In genomic region chr1:41285221-41285620, GRCm38 (mm10) we compare ENCODE assay signal across 26 mouse cellular contexts.
"Had no signal": no experiment of that assay in that cellular context is flagged by ENCODE, and none has a peak within 500 bp of the region (broad histone marks: within the 10 kb centered on the region; RNA-seq: fewer than 3 reads in every experiment).

No protein-coding gene starts in this region.

- H3K4me2 ChIP-seq: heart, embryonic 11.5 days; heart, embryonic 13.5 days; heart, embryonic 15.5 days; hindbrain, embryonic 12.5 days; hindbrain, embryonic 15.5 days; kidney, embryonic 15.5 days; limb, embryonic 13.5 days; limb, embryonic 15.5 days; liver, embryonic 12.5 days had no signal

- DNase-seq: gastrocnemius, postnatal 14 days; gastrocnemius, postnatal 36 days; heart, adult 11 months; heart, adult 2 months; heart, postnatal 14 days; heart, postnatal 36 days; kidney, adult 11 months; kidney, adult 2 months; kidney, adult 9 months; kidney, postnatal 14 days; kidney, postnatal 36 days; layer of hippocampus, adult 9-11 months; layer of hippocampus, postnatal 36 days; left cerebral cortex, postnatal 4 days had no signal

- H3K9ac ChIP-seq: heart, embryonic 13.5 days; heart, embryonic 15.5 days; hindbrain, embryonic 12.5 days; hindbrain, embryonic 15.5 days; kidney, embryonic 15.5 days; limb, embryonic 13.5 days; limb, embryonic 15.5 days; liver, embryonic 12.5 days; liver, embryonic 14.5 days had no signal

- H3K27me3 ChIP-seq: heart, embryonic 13.5 days; heart, embryonic 15.5 days; hindbrain, embryonic 12.5 days; hindbrain, embryonic 15.5 days; kidney, embryonic 15.5 days; limb, embryonic 13.5 days; limb, embryonic 15.5 days; liver, embryonic 12.5 days had no signal

- H3K4me3 ChIP-seq: heart, adult 2 months; heart, embryonic 13.5 days; heart, embryonic 15.5 days; hindbrain, embryonic 12.5 days; hindbrain, embryonic 15.5 days; kidney, embryonic 15.5 days; limb, embryonic 13.5 days; limb, embryonic 15.5 days; liver, embryonic 12.5 days had no signal

- H3K4me1 ChIP-seq: heart, embryonic 13.5 days; heart, embryonic 15.5 days; hindbrain, embryonic 12.5 days; hindbrain, embryonic 15.5 days; kidney, embryonic 15.5 days; limb, embryonic 13.5 days; limb, embryonic 15.5 days; liver, embryonic 12.5 days had no signal

- ATAC-seq: intestine, embryonic 16.5 days; liver, embryonic 12.5 days had no signal

- H3K27ac ChIP-seq: heart, adult 2 months; heart, embryonic 13.5 days; heart, embryonic 15.5 days; hindbrain, embryonic 12.5 days; hindbrain, embryonic 15.5 days; kidney, embryonic 15.5 days; kidney, postnatal 0 days; limb, embryonic 13.5 days; limb, embryonic 15.5 days; liver, embryonic 12.5 days; liver, embryonic 14.5 days had no signal

- H3K36me3 ChIP-seq: heart, embryonic 13.5 days; heart, embryonic 15.5 days; hindbrain, embryonic 12.5 days; hindbrain, embryonic 15.5 days; kidney, embryonic 15.5 days; limb, embryonic 13.5 days; limb, embryonic 15.5 days; liver, embryonic 12.5 days had no signal

- H3K9me3 ChIP-seq: heart, embryonic 13.5 days; heart, embryonic 15.5 days; hindbrain, embryonic 15.5 days; kidney, embryonic 15.5 days; limb, embryonic 13.5 days; limb, embryonic 15.5 days; liver, embryonic 12.5 days had no signal
